Mouse (Mus musculus): Measurements from ENCODE around the gene Tsfm.
A peak's percentile ranks its signal among the peaks of the same experiment; 100 is the strongest.

- TF ChIP-seq POLR2A (IDR thresholded peaks at IDR 0.05; ENCODE audit: control insufficient read depth, low read depth, low read length): 0 out of 2 replicates have a peak, but pooled peaks have one; percentile 30
- no peak for TF ChIP-seq CTCF (IDR thresholded peaks at IDR 0.05; ENCODE audit: control insufficient read depth, insufficient read depth, insufficient replicate concordance, low read depth, low read length)
These were observed 33.6 kb upstream of the Tsfm start for GRCm38 (mm10) chr10:127063913-127064870.
